Mouse (Mus musculus): ENCODE data around the gene Lin28a.

- TF ChIP-seq CTCF (IDR thresholded peaks at IDR 0.05; ENCODE audit: low read depth, low read length) (no peak), POLR2A (IDR thresholded peaks at IDR 0.05; ENCODE audit: borderline replicate concordance, low read depth, low read length) (no peak)
Observed at GRCm38 (mm10) chr4:133966271-133966940, 52.2 kb downstream of the Lin28a start.
